Mouse (Mus musculus): Measurements from ENCODE around the gene Bloc1s4. TPM values are rescaled to one million over a fixed set of nuclear protein-coding genes. Genes with fewer than 3 reads are reported as not detected.

Gene Bloc1s4
- polyA plus RNA-seq, 1 experiment from 2014 or later = 23.8 TPM

DNA sequence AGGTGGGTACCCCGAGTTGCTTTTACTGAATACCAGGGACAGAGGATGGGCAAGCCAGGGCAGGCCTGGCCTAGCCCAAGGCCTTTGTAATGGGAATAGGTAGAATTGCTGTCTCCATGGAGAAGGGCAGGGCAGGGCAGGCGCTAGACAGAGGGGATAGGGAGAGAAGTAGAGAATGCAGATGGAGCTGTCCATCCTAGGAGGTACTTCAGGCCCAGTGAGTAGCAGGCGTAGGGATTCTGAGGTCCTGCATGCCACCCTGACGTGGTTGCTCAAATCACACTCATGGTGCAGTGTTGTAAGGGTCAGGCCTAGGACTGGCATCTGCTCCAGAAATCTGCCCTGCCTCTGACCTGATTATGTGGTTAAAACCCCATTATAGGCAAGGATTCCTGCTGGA is 10.7 kb downstream of the Bloc1s4 start:
- Histone ChIP-seq H3K27me3 (peaks cover 47% of the 10 kb centered on the region; the same call in 1 of the 2 replicates), H3K4me2 (no peak overlapping the region), H3K27ac (no peak overlapping the region), H3K9ac (no peak overlapping the region), H3K36me3 (no peaks in the 10 kb centered on the region), H3K4me3 (no peak overlapping the region), H3K4me1 (no peaks in the 10 kb centered on the region), H3K9me3 (no peaks in the 10 kb centered on the region)
- WGBS = 63% methylated on average over 4 of the region's 4 CpGs
- ATAC-seq (ENCODE audit: borderline replicate concordance, extremely low read depth, low FRiP score, low TSS enrichment) = no peak

DNA sequence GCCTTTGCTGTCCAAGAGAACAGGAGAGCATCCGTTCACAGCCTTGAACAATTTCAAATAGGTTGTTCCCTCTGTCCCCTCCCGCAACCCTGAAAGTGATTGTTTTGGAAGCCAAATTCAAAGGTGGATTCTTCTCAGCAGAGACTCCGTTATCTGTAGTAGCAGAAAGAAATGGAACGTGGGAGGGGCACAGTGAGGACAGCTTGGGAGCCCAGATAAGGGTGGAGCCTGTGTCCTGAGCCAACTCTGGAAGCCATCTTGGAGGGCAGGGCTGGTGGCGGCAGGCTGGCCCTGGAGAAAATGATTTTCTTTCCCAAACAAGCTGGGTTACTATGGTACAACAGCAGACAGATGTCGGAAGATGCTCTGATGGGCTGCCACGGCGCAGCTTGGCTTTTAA is 12.4 kb downstream of the Bloc1s4 start:
- no peak overlapping the region for H3K9ac ChIP-seq
- no peaks in the 10 kb centered on the region for H3K4me1 ChIP-seq
- H3K4me2 ChIP-seq = no peak overlapping the region
- no peaks in the 10 kb centered on the region for H3K9me3 ChIP-seq
- no peak overlapping the region for H3K27ac ChIP-seq
- 54% methylated on average over 8 of the region's 8 CpGs for WGBS
- H3K27me3 ChIP-seq = peaks cover 55% of the 10 kb centered on the region; the same call in 1 of the 2 replicates
- ATAC-seq (ENCODE audit: borderline replicate concordance, extremely low read depth, low FRiP score, low TSS enrichment) = no peak
- no peaks in the 10 kb centered on the region for H3K36me3 ChIP-seq
- H3K4me3 ChIP-seq = no peak overlapping the region

DNA sequence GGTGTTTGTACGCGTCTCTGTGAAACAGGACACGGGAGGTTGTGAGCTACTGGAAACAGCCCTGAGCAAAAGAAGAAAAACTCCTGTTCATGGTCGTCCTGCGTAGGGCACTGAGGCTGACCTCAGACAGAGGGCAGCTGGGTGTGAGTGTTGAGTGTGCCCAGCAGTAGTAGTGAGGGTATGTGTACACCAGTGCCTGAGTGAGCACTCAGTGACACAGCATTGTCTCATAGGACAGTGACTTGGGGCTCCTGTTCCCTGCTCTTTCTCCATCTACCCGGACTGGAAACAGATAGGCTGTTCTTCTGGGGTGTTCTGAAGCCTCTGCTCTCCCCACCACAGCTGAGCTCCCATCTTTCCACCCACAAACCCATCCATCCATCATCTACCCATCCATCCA is 13.3 kb downstream of the Bloc1s4 start:
- no peak overlapping the region for H3K4me3 ChIP-seq
- no peaks in the 10 kb centered on the region for H3K36me3 ChIP-seq
- no peaks in the 10 kb centered on the region for H3K9me3 ChIP-seq
- WGBS = 80% methylated on average over 6 of the region's 6 CpGs
- H3K27me3 ChIP-seq = peaks cover 50% of the 10 kb centered on the region; the same call in 1 of the 2 replicates
- no peak for ATAC-seq (ENCODE audit: borderline replicate concordance, extremely low read depth, low FRiP score, low TSS enrichment)
- no peak overlapping the region for H3K27ac ChIP-seq
- no peak overlapping the region for H3K4me2 ChIP-seq
- H3K9ac ChIP-seq = no peak overlapping the region
- no peaks in the 10 kb centered on the region for H3K4me1 ChIP-seq

DNA sequence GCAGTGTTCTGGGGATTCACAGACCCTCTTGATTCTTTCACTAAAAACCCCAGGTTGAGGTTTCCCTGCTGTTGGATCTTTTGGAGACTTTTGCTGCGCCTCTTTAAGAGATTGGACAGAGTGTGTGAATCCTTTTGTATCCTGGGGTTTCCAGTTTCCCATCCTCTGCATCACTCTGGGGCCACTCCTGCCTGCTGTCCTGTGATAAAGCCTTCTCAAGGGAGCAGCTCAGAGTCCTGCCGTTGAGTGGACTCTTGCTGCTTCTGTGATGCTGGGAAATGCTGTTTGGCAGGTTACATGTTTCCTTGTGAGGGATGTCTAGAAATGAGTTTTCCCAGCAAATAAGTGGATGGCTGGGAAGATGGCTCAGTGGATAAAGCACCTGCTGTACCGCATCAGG is 15.0 kb downstream of the Bloc1s4 start:
- H3K4me3 ChIP-seq = no peak overlapping the region
- H3K4me2 ChIP-seq = no peak overlapping the region
- no peaks in the 10 kb centered on the region for H3K4me1 ChIP-seq
- H3K27ac ChIP-seq = no peak overlapping the region
- peaks cover 50% of the 10 kb centered on the region for H3K27me3 ChIP-seq
- 70% methylated on average over 3 of the region's 3 CpGs for WGBS
- H3K36me3 ChIP-seq = no peaks in the 10 kb centered on the region
- no peak for ATAC-seq (ENCODE audit: borderline replicate concordance, extremely low read depth, low FRiP score, low TSS enrichment)
- H3K9ac ChIP-seq = no peak overlapping the region
- no peaks in the 10 kb centered on the region for H3K9me3 ChIP-seq

DNA sequence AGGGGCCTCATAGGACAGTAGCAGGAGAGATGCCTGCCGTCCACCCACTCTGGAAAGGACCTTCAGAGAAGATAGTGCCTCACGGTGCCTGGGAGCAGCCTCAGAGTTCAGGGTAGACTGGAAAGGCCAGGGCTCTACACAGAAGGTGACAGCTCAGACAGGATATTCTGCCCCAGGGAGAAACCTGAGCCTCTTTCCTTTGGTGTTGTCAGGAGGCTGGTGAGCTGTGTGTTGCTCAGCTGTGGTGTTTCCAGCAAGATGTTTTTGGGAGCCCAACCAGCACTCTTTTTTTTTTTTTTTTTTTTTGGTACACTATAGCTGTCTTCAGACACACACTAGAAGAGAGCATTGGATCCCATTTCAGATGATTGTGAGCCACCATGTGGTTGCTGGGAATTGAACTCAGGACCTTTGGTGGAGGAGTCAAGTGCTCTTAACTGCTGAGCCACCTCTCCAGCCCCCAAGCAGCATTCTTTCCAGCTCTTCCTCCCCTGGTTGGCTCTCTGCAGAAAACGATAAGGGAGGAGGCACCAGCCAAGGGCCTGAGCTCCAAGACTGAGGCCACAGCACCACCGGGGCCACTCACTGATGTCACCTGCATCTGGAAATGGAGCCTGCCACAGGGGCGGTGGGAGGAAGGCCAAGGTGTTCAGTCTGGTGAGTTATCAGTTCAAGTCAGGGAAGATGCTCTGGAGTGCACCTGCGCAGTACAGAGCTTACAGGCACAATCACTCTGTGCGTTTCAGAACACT is 16.4 kb downstream of the Bloc1s4 start:
- Histone ChIP-seq H3K4me1 (no peaks in the 10 kb centered on the region), H3K36me3 (no peaks in the 10 kb centered on the region), H3K4me2 (no peak overlapping the region), H3K4me3 (no peak overlapping the region), H3K27me3 (peaks cover 54% of the 10 kb centered on the region), H3K9ac (no peak overlapping the region), H3K27ac (no peak overlapping the region), H3K9me3 (no peaks in the 10 kb centered on the region)
- 61% methylated on average over 7 of the region's 7 CpGs for WGBS
- no peak for ATAC-seq (ENCODE audit: borderline replicate concordance, extremely low read depth, low FRiP score, low TSS enrichment)

DNA sequence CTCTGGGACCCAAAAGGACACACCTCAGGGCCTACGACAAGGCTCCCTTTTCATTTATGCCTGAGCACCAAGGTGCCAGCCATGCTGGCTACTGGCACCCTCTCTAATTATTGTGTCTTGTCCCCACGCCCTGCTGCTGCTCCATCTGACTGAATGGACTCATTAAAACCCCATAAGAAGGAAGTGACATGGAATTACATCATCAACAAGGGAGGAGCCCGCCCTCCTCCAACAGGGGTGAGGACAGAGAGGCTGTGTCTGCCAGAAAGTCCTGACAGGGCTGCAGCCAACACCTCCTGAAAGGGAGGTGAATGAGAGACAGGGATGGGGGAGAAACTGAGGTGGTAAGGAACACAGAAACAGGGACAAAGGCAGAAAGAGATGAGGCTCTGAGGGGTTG is 17.8 kb downstream of the Bloc1s4 start:
- no peaks in the 10 kb centered on the region for H3K9me3 ChIP-seq
- H3K27ac ChIP-seq = no peak overlapping the region
- no peak for ATAC-seq (ENCODE audit: borderline replicate concordance, extremely low read depth, low FRiP score, low TSS enrichment)
- H3K9ac ChIP-seq = no peak overlapping the region
- H3K4me3 ChIP-seq = no peak overlapping the region
- H3K4me2 ChIP-seq = no peak overlapping the region
- WGBS = 60% methylated on average over 3 of the region's 3 CpGs
- H3K36me3 ChIP-seq = no peaks in the 10 kb centered on the region
- H3K27me3 ChIP-seq = peaks cover 57% of the 10 kb centered on the region
- no peaks in the 10 kb centered on the region for H3K4me1 ChIP-seq

DNA sequence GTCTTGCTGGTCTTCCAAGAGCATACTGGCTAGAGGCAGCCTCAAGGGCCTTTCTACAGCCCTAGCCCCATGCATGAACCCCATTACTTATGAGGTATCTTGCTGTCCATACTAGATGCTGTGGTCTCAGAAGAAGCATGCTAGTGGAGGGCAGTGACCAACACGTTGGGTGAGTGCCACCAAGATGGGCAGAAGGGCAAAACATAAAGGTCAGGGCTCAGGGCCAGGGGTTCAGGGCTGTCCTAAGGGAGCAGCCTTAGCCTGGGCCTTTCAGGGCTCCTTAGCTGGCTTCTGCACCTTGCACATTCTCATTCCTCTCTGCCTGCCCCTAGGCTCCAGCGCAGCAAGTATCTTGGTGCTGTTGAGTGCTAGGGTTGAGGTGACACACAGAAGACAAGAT is 18.5 kb downstream of the Bloc1s4 start:
- no peaks in the 10 kb centered on the region for H3K36me3 ChIP-seq
- WGBS = 76% methylated on average over 2 of the region's 2 CpGs
- no peak overlapping the region for H3K9ac ChIP-seq
- no peak for ATAC-seq (ENCODE audit: borderline replicate concordance, extremely low read depth, low FRiP score, low TSS enrichment)
- no peak overlapping the region for H3K4me3 ChIP-seq
- no peaks in the 10 kb centered on the region for H3K9me3 ChIP-seq
- H3K27me3 ChIP-seq = peaks cover 49% of the 10 kb centered on the region
- no peaks in the 10 kb centered on the region for H3K4me1 ChIP-seq
- H3K27ac ChIP-seq = no peak overlapping the region
- no peak overlapping the region for H3K4me2 ChIP-seq

DNA sequence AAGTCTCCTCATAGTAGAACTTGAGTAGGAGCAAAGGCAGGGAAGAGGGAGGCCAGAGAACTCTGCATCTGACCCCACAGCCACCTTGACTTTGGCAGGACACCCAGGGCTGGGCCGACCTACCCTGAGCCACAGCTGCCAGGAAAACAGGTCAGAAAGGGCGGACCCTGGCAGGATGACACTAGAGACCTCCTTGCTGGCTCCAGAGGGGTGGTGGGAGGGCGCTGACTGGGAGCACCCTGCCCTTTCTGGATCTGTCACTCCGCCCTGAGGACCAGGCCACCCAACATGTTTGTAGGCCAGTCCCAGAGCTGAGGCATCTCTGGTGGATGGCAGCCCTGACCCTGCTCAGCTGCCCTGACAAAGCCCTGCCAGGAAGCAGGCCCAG is 19.4 kb downstream of the Bloc1s4 start:
- WGBS = 64% methylated on average over 4 of the region's 4 CpGs
- Histone ChIP-seq H3K9ac (no peak overlapping the region), H3K4me1 (no peaks in the 10 kb centered on the region), H3K27me3 (peaks cover 51% of the 10 kb centered on the region), H3K4me3 (no peak overlapping the region), H3K4me2 (no peak overlapping the region), H3K9me3 (no peaks in the 10 kb centered on the region), H3K27ac (no peak overlapping the region), H3K36me3 (no peaks in the 10 kb centered on the region)
- no peak for ATAC-seq (ENCODE audit: borderline replicate concordance, extremely low read depth, low FRiP score, low TSS enrichment)

DNA sequence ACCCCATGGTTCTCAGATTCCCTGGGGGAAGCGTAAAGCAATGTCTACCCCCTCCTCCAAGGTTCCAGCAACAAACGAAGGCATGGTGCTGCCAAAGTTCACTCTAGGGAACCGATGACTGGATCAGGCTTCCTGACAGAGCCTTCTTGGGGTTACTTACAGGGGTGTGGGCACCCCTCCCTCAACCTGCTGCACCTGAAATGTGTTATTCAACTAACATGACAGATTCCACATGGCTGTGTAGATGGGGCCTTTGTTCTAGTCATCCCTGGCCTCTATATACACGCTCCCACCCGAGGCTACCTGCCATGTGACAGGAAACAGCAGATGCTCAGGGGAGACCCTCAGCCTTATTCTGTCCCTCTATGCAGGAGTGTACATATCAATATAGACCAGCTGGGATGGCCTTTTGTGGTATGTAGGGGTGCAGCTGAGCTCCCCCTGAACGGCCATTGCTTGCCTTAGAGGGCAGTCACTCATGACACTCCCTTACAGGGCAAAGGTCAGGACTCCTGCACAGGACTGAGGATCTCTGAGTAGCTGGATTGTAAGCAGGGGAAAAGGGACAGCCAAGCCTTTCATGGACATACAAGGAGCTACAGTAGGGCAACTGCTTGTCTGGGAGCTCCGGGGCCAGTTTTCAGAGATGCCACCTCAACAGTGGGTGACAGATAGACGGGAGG is 19.9 kb downstream of the Bloc1s4 start:
- WGBS = 71% methylated on average over 8 of the region's 8 CpGs
- no peaks in the 10 kb centered on the region for H3K4me1 ChIP-seq
- H3K36me3 ChIP-seq = no peaks in the 10 kb centered on the region
- no peak overlapping the region for H3K9ac ChIP-seq
- peaks cover 55% of the 10 kb centered on the region for H3K27me3 ChIP-seq
- H3K27ac ChIP-seq = no peak overlapping the region
- no peak; the same call in 1 of the 2 replicates for ATAC-seq (ENCODE audit: borderline replicate concordance, extremely low read depth, low FRiP score, low TSS enrichment)
- no peak overlapping the region for H3K4me3 ChIP-seq
- H3K4me2 ChIP-seq = no peak overlapping the region
- no peaks in the 10 kb centered on the region for H3K9me3 ChIP-seq

DNA sequence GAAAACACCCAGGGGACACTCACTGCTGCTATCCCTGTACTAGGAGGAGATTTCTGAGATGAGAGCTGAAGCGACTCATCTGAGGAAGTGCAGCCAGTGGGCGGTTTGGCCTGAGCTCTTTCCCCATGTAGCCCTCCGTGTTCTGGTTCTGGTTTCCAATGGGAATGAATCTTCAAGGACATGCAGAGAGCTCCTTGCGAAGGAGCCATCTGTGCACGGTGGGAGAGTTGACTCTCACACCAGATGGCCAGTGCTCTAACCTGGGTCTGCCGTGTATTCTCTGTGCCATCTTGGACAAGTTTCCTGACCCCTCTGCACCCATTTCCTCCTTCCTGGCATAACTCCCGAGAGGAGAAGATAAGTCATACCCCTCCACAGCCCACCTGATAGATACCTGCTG is 20.7 kb downstream of the Bloc1s4 start:
- Histone ChIP-seq H3K27ac (no peak overlapping the region), H3K4me2 (no peak overlapping the region), H3K9me3 (no peaks in the 10 kb centered on the region), H3K9ac (no peak overlapping the region), H3K27me3 (peaks cover 55% of the 10 kb centered on the region), H3K4me3 (no peak overlapping the region), H3K4me1 (no peaks in the 10 kb centered on the region), H3K36me3 (no peaks in the 10 kb centered on the region)
- ATAC-seq (ENCODE audit: borderline replicate concordance, extremely low read depth, low FRiP score, low TSS enrichment) = no peak
- 76% methylated on average over 7 of the region's 7 CpGs for WGBS

DNA sequence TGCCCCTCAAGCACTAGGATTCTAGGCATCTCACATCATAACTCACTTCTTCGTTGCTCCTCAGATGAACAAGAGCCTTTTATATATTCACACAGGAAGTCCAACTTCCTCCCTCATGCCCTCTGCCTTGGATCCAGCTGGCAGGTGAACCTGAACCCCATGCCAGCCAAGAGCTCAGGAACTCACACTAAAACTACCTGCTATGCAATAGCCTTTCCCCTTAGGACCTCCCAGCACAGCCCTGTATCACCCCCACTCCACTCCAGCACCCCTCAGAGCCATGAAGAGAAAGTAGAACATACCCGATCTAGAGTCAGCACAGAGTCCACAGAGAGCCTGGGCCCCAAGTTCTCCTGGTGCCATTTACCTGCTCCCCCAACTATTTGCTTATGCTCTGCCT is 21.3 kb downstream of the Bloc1s4 start:
- Histone ChIP-seq H3K27me3 (peaks cover 54% of the 10 kb centered on the region), H3K9ac (no peak overlapping the region), H3K4me1 (no peaks in the 10 kb centered on the region), H3K9me3 (no peaks in the 10 kb centered on the region), H3K4me2 (no peak overlapping the region), H3K27ac (no peak overlapping the region), H3K4me3 (no peak overlapping the region), H3K36me3 (no peaks in the 10 kb centered on the region)
- WGBS = 45% methylated on average over 2 of the region's 2 CpGs
- ATAC-seq (ENCODE audit: borderline replicate concordance, extremely low read depth, low FRiP score, low TSS enrichment) = 0 out of 2 replicates have a peak, but pooled peaks have one; percentile 27

DNA sequence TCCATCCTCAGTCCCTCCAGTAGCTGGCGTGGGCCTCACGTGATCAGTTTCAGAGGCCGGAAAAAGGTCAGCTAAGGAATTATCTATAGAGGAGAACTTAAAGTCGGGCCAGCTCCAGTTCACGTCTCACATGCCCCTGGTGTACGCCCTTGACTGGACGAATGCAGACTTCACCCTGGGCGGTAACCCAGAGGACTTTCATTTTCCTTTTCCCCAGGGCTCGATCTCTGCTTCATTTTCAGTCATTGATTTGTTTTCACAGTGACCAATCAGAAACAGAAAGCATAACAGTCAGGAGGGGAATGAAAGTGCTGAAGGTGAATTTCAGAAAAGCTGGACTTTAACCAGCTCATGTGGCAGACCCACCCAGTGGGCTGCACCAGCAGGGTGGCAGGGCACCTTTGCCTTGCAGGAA is 22.1 kb downstream of the Bloc1s4 start:
- peaks cover 56% of the 10 kb centered on the region for H3K27me3 ChIP-seq
- ATAC-seq (ENCODE audit: borderline replicate concordance, extremely low read depth, low FRiP score, low TSS enrichment) = no peak
- no peaks in the 10 kb centered on the region for H3K9me3 ChIP-seq
- no peaks in the 10 kb centered on the region for H3K4me1 ChIP-seq
- 48% methylated on average over 9 of the region's 9 CpGs for WGBS
- no peak overlapping the region for H3K9ac ChIP-seq
- no peak overlapping the region for H3K4me3 ChIP-seq
- H3K4me2 ChIP-seq = no peak overlapping the region
- H3K36me3 ChIP-seq = no peaks in the 10 kb centered on the region
- H3K27ac ChIP-seq = no peak overlapping the region
